Mouse (Mus musculus): Measurements from ENCODE around the gene Atxn7l2. TPM values are rescaled to one million over a fixed set of nuclear protein-coding genes. Genes with fewer than 3 reads are reported as not detected.

Atxn7l2 gene
- polyA plus RNA-seq, 1 experiment from 2014 or later, result 18.1 TPM

- Histone ChIP-seq H3K27me3 (ENCODE audit: low read depth, poor library complexity, severe bottlenecking) (peaks cover 45% of the 10 kb centered on the region), H3K36me3 (peaks cover 12% of the 10 kb centered on the region), H3K4me3 (peak overlapping the region; percentile 87), H3K9me3 (replicated peaks) (no peaks in the 10 kb centered on the region), H3K4me1 (peaks cover 29% of the 10 kb centered on the region), H3K27ac (replicated peaks) (peak overlapping the region; percentile 87)
- DNase-seq (ENCODE audit: low spot score), result no peak
- 3% methylated on average over 16 of the region's 16 CpGs for WGBS
Measured at GRCm38 (mm10) chr3:108185460-108186097, 25.2 kb downstream of the Atxn7l2 start.

- 84% methylated on average over 3 of the region's 3 CpGs for WGBS
- H3K27me3 ChIP-seq (ENCODE audit: low read depth, poor library complexity, severe bottlenecking), result peaks cover 45% of the 10 kb centered on the region
- no peaks in the 10 kb centered on the region for H3K9me3 ChIP-seq (replicated peaks)
- H3K27ac ChIP-seq (replicated peaks), result no peak overlapping the region
- H3K36me3 ChIP-seq, result peaks cover 12% of the 10 kb centered on the region
- no peak for DNase-seq (ENCODE audit: low spot score)
- H3K4me1 ChIP-seq, result peaks cover 29% of the 10 kb centered on the region
- H3K4me3 ChIP-seq, result no peak overlapping the region
Measured at GRCm38 (mm10) chr3:108184742-108185141, 26.0 kb downstream of the Atxn7l2 start.

- 52% methylated on average over 2 of the region's 2 CpGs for WGBS
- Histone ChIP-seq H3K9me3 (replicated peaks) (no peaks in the 10 kb centered on the region), H3K27me3 (ENCODE audit: low read depth, poor library complexity, severe bottlenecking) (peaks cover 19% of the 10 kb centered on the region), H3K27ac (replicated peaks) (no peak overlapping the region), H3K4me3 (no peak overlapping the region), H3K36me3 (no peaks in the 10 kb centered on the region), H3K4me1 (peaks cover 5% of the 10 kb centered on the region)
- no peak for DNase-seq (ENCODE audit: low spot score)
Measured at GRCm38 (mm10) chr3:108180514-108180913, 30.2 kb downstream of the Atxn7l2 start.

- H3K27ac ChIP-seq (replicated peaks), result no peak overlapping the region
- H3K9me3 ChIP-seq (replicated peaks), result no peaks in the 10 kb centered on the region
- H3K27me3 ChIP-seq (ENCODE audit: low read depth, poor library complexity, severe bottlenecking), result peaks cover 5% of the 10 kb centered on the region
- 91% methylated on average over 7 of the region's 7 CpGs for WGBS
- DNase-seq (ENCODE audit: low spot score), result no peak
- H3K4me3 ChIP-seq, result no peak overlapping the region
- peaks cover 11% of the 10 kb centered on the region for H3K4me1 ChIP-seq
- H3K36me3 ChIP-seq, result no peaks in the 10 kb centered on the region
Measured at GRCm38 (mm10) chr3:108178756-108179715, 31.7 kb downstream of the Atxn7l2 start.

GRCm38 (mm10) chr3:108174672-108175531, 35.8 kb downstream of the Atxn7l2 start:
- no peak for DNase-seq (ENCODE audit: low spot score)
- H3K4me3 ChIP-seq, result no peak overlapping the region

GRCm38 (mm10) chr3:108169199-108169598, 41.5 kb downstream of the Atxn7l2 start:
- Histone ChIP-seq H3K4me3 (no peak overlapping the region), H3K9me3 (replicated peaks) (no peaks in the 10 kb centered on the region), H3K27ac (replicated peaks) (peak overlapping the region; percentile 82; the same call in 1 of the 2 replicates), H3K27me3 (ENCODE audit: low read depth, poor library complexity, severe bottlenecking) (peaks cover 20% of the 10 kb centered on the region), H3K4me1 (peaks cover 50% of the 10 kb centered on the region), H3K36me3 (no peaks in the 10 kb centered on the region)
- 46% methylated on average over 3 of the region's 3 CpGs for WGBS
- no peak for DNase-seq (ENCODE audit: low spot score)

More at GRCm38 (mm10) chr3:108174672-108175531, 35.8 kb downstream of the Atxn7l2 start:
- Histone ChIP-seq H3K27me3 (ENCODE audit: low read depth, poor library complexity, severe bottlenecking) (no peaks in the 10 kb centered on the region; the same call in 1 of the 2 replicates), H3K36me3 (no peaks in the 10 kb centered on the region), H3K4me1 (peaks cover 11% of the 10 kb centered on the region), H3K9me3 (replicated peaks) (no peaks in the 10 kb centered on the region), H3K27ac (replicated peaks) (peak overlapping the region; percentile 53)
- WGBS, result 43% methylated on average over 14 of the region's 14 CpGs

GRCm38 (mm10) chr3:108167499-108167898, 43.2 kb downstream of the Atxn7l2 start:
- Histone ChIP-seq H3K36me3 (no peaks in the 10 kb centered on the region), H3K9me3 (replicated peaks) (no peaks in the 10 kb centered on the region), H3K4me3 (no peak overlapping the region), H3K27me3 (ENCODE audit: low read depth, poor library complexity, severe bottlenecking) (peaks cover 23% of the 10 kb centered on the region), H3K4me1 (peaks cover 50% of the 10 kb centered on the region), H3K27ac (replicated peaks) (peak overlapping the region; percentile 82)
- no peak for DNase-seq (ENCODE audit: low spot score)
- WGBS, result 60% methylated on average over 14 of the region's 14 CpGs

- Histone ChIP-seq H3K9me3 (replicated peaks) (no peaks in the 10 kb centered on the region), H3K27me3 (ENCODE audit: low read depth, poor library complexity, severe bottlenecking) (peaks cover 23% of the 10 kb centered on the region), H3K36me3 (no peaks in the 10 kb centered on the region), H3K27ac (replicated peaks) (peak overlapping the region; percentile 82), H3K4me1 (peaks cover 50% of the 10 kb centered on the region), H3K4me3 (0 out of 2 replicates have a peak overlapping the region, but pooled peaks have one; percentile 20)
- WGBS, result 12% methylated on average over 9 of the region's 11 CpGs
- peak; percentile 65 for DNase-seq (ENCODE audit: low spot score)
Measured at GRCm38 (mm10) chr3:108166486-108167211, 44.1 kb downstream of the Atxn7l2 start.

GRCm38 (mm10) chr3:108165532-108166315, 45.0 kb downstream of the Atxn7l2 start:
- DNase-seq (ENCODE audit: low spot score), result peak; percentile 37
- Histone ChIP-seq H3K27ac (replicated peaks) (peak overlapping the region; percentile 82), H3K4me1 (peaks cover 50% of the 10 kb centered on the region), H3K9me3 (replicated peaks) (no peaks in the 10 kb centered on the region), H3K36me3 (no peaks in the 10 kb centered on the region), H3K27me3 (ENCODE audit: low read depth, poor library complexity, severe bottlenecking) (peaks cover 23% of the 10 kb centered on the region), H3K4me3 (peak overlapping the region; percentile 26; the same call in 1 of the 2 replicates)
- WGBS, result 24% methylated on average over 10 of the region's 10 CpGs

GRCm38 (mm10) chr3:108164807-108165206, 45.9 kb downstream of the Atxn7l2 start:
- Histone ChIP-seq H3K36me3 (no peaks in the 10 kb centered on the region), H3K27me3 (ENCODE audit: low read depth, poor library complexity, severe bottlenecking) (peaks cover 23% of the 10 kb centered on the region), H3K27ac (replicated peaks) (peak overlapping the region; percentile 82), H3K4me3 (peak overlapping the region; percentile 26; the same call in 1 of the 2 replicates), H3K9me3 (replicated peaks) (no peaks in the 10 kb centered on the region), H3K4me1 (peaks cover 50% of the 10 kb centered on the region)
- 23% methylated on average over 9 of the region's 9 CpGs for WGBS
- DNase-seq (ENCODE audit: low spot score), result peak; percentile 85

GRCm38 (mm10) chr3:108164091-108164490, 46.6 kb downstream of the Atxn7l2 start:
- H3K9me3 ChIP-seq (replicated peaks), result no peaks in the 10 kb centered on the region
- peaks cover 48% of the 10 kb centered on the region for H3K4me1 ChIP-seq
- peaks cover 23% of the 10 kb centered on the region for H3K27me3 ChIP-seq (ENCODE audit: low read depth, poor library complexity, severe bottlenecking)
- no peak for DNase-seq (ENCODE audit: low spot score)
- H3K4me3 ChIP-seq, result no peak overlapping the region
- H3K36me3 ChIP-seq, result no peaks in the 10 kb centered on the region
- WGBS, result 74% methylated on average over 5 of the region's 5 CpGs
- peak overlapping the region; percentile 82; the same call in 1 of the 2 replicates for H3K27ac ChIP-seq (replicated peaks)
